ENCODE assay signal across 21 mouse cellular contexts in genomic region chr4:41715082-41715481, GRCm38 (mm10). TPM values are rescaled to one million over a fixed set of nuclear protein-coding genes. Genes with fewer than 3 reads are reported as not detected.
"Had no signal": no experiment of that assay in that cellular context is flagged by ENCODE, and none has a peak within 500 bp of the region (broad histone marks: within the 10 kb centered on the region; RNA-seq: fewer than 3 reads in every experiment).

No protein-coding gene starts in this region.

- H3K27ac ChIP-seq: intestine, embryonic 15.5 days; kidney, embryonic 15.5 days; limb, embryonic 12.5 days; limb, embryonic 15.5 days; liver, embryonic 14.5 days; midbrain, embryonic 13.5 days; neural tube, embryonic 13.5 days; stomach, embryonic 15.5 days had no signal

- H3K4me3 ChIP-seq: intestine, embryonic 15.5 days; kidney, embryonic 15.5 days; limb, embryonic 12.5 days; midbrain, embryonic 13.5 days; myocyte; neural tube, embryonic 13.5 days; stomach, embryonic 15.5 days had no signal

- DNase-seq: kidney, adult 11 months; left cerebral cortex, postnatal 4 days; liver, postnatal 0 days; right cerebral cortex, postnatal 25 days; spleen, adult 18-20 months had no signal

- H3K4me2 ChIP-seq: kidney, embryonic 15.5 days; limb, embryonic 12.5 days; limb, embryonic 15.5 days; midbrain, embryonic 13.5 days had no signal

- H3K27me3 ChIP-seq: intestine, embryonic 15.5 days; kidney, embryonic 15.5 days; limb, embryonic 12.5 days; limb, embryonic 15.5 days; midbrain, embryonic 13.5 days; neural tube, embryonic 13.5 days; stomach, embryonic 15.5 days had no signal

- H3K9ac ChIP-seq: intestine, embryonic 15.5 days; kidney, embryonic 15.5 days; limb, embryonic 12.5 days; limb, embryonic 15.5 days; liver, embryonic 14.5 days; liver, postnatal 0 days; midbrain, embryonic 13.5 days; neural tube, embryonic 13.5 days; stomach, embryonic 15.5 days had no signal

- H3K9me3 ChIP-seq: intestine, embryonic 15.5 days; kidney, embryonic 15.5 days; limb, embryonic 12.5 days; limb, embryonic 15.5 days; midbrain, embryonic 13.5 days; neural tube, embryonic 13.5 days; stomach, embryonic 15.5 days had no signal

- ATAC-seq: intestine, embryonic 15.5 days; liver, postnatal 0 days; midbrain, embryonic 13.5 days had no signal

RNA-seq across cellular contexts. Expression of gene Arid3c, which starts 15.9 kb away (rescaled TPM):
- total RNA-seq: layer of hippocampus, postnatal 25 days; megakaryocyte progenitor cell, adult 5-6 weeks; megakaryocyte-erythroid progenitor cell, adult 5-6 weeks; monocyte, adult 5-6 weeks; neutrophil, adult 5-6 weeks had no signal
- polyA plus RNA-seq: intestine, embryonic 15.5 days; limb, embryonic 12.5 days; limb, embryonic 15.5 days; liver, embryonic 11.5 days; liver, embryonic 14.5 days; liver, postnatal 0 days; lung, embryonic 16.5 days; myocyte; stomach, embryonic 15.5 days had no signal

RNA-seq across cellular contexts. Expression of gene Cntfr, which starts 18.2 kb away (rescaled TPM):
- total RNA-seq: megakaryocyte progenitor cell, adult 5-6 weeks; megakaryocyte-erythroid progenitor cell, adult 5-6 weeks; monocyte, adult 5-6 weeks; neutrophil, adult 5-6 weeks had no signal
